Mouse (Mus musculus) B cell, adult 2 months (primary cell): ENCODE measurements around the gene Zbp1.

Source experiments
- DNase-seq, 2 experiments: peaks; one replicate each; pipeline ENCODE4 v3.0.0; 2022

Zbp1 gene

DNA sequence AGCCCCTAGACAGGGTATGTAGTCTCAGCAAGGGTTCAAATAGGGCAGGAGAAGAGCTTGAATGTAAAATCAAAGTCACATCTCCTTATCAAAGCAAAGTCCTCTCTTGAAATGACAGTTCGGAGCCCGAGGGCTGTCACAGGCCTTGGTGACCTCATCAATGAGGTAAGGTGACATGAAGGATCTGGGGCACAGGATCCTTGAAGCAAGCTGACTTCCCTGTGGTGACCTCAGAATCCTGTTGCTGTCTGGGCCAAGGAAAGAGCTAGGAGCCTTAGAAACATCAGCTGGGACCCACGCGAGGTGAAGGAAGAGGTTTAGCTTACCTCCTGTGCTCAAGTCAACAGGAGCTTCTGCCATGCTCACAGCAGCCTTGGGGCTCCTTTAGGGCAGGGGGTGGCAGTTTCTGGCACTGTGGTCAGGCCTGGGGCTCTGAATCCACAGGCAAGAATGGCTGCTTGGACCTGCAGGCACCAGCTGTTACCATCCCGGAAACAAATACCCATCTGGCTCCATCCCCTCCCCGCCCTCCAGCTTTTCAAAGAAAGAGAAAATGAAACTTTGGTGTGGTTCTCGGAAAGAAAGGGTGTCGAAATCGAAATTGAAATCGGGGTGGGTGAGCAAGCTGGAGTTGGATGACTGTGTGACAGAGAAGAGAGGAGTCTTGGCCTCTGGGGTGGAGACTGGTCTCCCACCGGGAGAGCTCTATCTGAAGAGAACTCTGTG lies at the start of gene Zbp1:
Gene Zbp1 (minus strand): TSS at position 508 of the 726 bp plus-strand sequence.
- peak; percentile 61 to 69 for DNase-seq

DNA sequence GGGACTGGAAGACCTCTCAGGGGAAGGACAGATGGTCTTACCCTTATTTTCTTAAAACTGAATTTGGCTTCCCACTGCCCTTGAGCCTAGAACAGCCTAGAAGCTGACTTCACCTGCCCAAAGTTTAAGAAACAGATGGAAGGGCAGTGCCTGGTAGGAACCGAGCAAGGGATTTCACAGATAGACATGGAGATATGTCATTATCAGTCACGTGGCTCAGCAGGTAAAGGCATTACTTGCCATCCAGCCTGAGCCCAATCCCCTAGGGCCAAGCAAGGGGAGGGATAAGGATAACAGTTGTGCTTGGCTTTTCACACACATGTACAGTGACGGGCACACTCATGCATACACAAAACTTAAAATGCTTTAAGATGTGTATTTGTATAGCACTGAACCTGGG lies 48.8 kb upstream of the Zbp1 start:
- no peak for DNase-seq

DNA sequence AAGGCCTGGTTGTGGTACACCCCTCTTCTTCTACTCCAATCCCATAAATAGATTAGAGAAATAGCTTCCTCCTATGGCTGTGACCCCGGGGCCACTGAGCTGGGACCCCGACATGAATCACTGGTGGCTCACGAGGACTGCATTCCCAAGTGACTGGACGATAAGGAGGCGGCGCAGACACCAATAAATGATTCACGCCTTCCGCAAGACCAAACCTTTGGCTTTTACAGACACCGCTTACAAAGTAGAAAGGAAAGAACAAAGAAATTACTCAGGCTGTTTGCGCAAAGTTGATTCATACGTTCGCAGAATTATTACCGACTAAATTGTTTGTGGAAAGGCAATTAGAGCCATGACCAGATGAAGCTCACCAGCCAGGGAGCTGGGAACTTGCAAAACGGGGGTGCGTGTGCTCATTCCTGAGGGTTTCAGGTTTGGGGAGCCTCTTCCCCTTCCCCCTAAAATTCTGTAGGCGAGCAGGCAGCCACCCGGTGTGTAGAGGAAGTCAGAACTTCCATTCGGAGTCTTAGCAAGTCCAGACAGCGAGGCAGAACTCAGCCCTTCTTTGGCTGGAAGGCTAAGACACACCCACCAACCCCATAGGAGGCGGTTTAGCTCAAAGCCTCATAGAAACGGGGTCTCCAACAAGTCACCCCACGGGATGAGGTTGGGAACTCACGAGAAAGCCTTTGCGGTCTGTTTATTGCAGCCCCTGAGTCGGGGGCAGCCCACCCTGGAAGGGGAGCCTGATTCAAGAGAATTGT lies 47.8 kb upstream of the Zbp1 start:
- no peak for DNase-seq

DNA sequence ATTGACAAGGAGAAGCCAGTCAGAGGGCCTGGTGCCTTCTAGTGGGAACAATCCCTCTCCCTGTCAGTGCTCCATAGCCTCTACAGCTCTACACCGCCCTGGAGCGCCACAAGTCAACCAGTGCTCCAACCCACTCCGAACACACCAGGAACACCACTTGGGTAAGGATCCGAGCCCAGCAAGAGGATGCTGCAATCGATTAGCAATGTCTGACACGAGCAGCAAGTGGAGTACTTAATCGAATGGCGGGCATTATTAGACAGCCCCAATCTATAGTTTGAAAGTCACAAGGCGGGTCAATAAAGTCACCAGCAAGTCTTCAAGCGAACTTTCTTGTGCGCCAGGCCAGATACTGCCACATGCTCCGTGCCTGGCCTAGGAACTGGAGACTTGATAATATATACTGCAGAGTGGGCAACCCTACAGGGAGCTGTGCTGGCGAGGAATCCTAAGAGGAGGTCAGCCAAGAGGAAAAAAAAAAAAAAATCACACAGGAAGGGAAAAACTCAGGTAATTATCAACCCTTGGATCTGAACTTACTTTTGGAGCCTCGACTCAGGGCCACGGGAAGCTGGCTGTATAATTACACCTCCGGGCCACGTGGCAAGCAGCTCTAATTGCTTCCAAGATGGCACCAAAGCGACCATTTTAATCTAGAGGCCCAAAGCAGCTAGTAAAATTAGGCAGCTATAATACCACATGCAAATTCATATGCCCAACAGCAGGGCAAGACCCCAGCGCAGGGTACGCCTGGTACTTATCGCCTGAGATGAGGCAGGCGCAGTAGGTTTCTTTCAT lies 46.9 kb upstream of the Zbp1 start:
- no peak for DNase-seq

DNA sequence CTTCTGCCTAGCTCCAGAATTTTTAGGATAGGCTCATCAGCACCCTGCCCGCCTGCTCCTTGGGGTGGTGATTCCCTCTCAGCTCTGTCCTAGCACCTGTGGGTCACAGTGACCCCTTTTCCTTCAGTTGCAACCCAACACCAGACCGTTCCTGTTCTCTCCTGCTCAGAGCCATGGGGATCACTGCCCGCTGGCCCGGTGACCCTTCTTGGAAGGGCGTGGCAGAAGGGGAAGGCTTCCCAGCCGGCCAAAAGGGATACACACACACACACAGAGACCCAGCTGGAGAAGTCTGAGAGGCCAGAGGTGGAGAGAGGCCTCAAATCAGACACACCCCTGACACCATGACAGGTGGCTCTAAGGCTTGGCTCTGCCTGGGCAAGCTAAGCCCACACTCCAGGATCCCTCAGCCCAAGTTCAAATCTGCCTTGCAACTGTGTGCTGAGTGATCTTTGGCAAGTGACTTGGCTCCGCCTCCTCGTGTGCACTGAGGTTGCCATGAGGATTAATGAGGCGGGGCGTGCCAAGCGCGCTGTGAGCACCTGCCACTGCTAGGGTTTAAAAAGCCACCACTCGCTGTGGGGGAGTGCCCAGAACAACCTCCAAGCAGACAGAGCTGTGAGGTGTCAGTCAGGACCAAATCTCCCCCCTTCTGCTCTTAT lies 45.9 kb upstream of the Zbp1 start:
- peak; percentile 58 to 62 for DNase-seq

DNA sequence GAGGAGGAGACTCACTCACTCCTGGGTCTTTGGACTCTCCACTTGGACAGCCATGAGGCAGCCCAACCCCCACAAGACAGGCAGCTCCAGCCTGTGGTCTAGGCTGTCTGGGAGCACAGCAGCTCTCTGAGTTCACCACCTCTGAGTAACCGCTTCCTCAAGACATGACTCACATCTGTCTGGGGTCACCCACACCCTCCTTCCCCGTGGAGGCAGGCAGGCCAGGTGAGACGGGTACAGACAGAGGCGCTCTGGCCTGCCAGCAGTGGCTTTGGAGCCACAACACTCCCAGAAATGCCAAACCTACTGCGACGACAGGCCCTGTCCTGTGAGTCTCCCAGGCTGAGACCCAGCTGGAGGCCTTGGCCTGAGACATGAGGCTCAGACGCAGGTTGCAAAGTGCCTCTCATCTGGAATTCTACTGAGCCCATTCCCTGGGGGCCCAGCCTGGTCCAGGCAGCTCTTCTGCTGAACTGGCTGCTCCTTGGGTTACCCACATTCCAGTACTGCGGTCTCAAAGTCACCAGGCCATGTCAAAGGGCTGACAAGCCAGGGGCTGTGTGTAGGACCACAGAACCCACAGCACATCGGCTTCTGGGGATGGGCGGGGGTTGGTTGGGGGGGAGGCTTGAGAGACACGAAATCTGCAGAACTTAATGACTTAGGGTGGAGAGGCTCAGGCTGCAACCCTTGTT lies 45.1 kb upstream of the Zbp1 start:
- DNase-seq: peak; percentile 38 to 45

DNA sequence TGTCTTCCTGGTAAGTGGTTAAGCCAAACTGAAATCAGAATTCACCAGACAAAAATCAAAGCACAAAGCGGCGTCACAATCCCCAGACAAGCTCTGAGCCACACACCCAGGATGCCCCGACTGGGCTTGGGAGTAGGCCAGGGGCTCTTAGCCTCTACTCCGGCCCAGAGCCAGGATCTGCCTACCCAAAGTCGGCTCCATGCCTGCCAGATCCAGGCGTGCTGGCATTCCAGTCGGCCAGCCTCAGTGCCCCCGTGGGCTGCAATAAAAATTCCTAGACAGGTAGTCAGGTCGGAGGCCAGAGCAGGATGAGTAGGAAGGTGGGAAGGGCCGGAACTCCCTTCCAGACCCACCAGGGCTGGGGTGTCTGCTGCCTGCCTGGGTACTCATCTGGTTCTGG lies 42.8 kb upstream of the Zbp1 start:
- DNase-seq: no peak

DNA sequence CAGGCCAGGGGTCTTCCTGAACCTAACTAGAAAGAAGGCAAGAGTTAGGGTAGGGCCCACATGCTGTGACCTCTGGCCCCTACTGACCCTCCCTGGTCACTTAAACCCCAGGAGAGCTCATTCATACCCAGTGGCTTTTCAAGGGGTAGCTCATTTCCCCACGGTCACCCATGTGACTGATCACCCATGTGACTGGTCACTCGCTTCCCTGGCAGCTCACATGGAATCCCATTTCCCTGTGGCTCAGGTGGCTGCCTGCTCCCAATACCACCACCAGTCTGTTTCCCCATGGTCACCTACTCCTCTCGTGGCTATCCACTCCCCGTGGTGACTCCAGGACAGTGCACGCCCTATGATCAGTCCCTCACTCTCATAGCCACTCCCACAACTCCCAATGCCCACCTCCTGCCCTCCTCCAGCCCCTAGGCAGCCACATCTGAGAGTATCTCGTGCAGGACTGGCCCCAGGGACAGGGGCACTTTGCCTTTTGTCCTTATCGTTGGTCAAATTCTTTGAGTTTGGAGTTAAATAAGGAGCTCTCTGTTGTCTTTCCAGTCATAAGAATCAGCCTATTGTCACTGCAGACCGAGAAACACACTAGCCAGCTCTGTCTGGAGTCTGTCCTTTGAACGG lies 39.9 kb upstream of the Zbp1 start:
- no peak for DNase-seq

DNA sequence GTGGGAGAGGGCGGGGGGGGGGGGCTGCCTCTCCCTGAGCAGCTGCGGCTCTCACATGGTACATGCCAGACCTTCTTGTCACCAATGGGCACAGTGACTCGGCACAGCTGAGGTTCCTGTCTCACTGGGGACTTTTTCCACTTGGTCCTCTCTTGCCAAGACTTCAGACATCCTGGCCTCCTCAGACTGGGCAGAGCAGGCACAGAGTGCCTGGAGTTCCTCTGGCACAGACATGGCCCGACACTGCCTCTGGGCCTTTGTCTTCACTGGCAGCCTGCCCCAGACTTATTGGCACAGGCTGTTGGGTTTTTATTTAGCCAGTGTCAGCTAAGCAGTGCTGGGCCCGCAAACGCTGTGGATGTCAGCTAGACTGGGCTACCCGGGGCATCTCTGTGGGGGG lies 38.9 kb upstream of the Zbp1 start:
- DNase-seq: no peak

DNA sequence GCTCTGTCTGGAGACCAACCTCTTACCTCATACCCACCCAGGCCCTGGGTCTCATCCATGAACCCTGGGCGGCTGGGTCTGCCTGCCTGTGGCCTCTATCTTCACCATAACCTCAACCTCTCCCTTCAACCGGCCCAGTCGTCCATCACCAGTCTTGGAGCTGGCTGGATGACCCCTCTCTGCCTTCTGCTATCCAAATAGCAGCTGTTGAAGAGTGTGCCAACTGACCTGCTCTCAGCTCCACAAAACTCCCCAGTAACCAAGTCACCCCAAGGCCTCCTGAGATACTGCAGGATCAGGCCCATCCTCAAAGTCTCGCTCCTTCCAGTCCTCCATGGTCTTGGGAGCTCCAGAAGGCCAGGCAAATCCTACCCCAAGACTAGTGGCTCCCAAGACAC lies 37.8 kb upstream of the Zbp1 start:
- no peak for DNase-seq

DNA sequence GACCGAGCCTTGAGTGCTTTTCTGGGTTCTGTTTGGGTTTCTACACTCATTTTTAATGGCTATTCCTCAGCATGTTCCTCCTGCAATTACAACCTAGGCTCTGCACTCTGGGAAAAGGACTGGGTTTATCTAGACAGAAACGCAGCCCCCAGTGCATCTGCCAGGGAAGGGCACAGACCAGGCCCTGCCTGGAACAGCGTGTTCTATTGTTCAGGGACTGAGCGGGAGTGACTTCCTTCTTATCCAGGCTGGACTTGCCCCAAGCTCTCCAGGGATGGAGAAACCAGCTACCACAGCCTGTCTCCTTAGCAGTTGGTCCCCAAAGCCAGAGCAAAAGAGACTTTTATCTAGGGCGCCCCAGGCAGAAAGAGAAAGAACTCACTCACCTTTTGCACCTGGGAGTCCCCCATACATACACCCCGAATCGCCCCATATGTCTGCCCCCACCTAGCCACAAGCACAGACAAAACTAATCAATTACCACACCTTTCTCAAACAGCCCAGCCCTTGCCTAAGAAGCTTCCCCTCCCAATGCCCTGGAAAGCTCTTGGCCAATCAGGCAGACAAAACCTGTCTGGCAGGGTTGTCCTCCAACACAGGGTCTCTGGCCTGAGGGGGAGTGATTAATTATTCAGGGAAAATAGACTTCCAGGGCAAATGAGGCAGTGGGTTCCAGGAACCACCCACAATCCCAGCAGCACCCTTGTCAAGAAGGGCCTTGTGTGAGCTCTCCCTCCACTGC lies 37.3 kb upstream of the Zbp1 start:
- no peak for DNase-seq

DNA sequence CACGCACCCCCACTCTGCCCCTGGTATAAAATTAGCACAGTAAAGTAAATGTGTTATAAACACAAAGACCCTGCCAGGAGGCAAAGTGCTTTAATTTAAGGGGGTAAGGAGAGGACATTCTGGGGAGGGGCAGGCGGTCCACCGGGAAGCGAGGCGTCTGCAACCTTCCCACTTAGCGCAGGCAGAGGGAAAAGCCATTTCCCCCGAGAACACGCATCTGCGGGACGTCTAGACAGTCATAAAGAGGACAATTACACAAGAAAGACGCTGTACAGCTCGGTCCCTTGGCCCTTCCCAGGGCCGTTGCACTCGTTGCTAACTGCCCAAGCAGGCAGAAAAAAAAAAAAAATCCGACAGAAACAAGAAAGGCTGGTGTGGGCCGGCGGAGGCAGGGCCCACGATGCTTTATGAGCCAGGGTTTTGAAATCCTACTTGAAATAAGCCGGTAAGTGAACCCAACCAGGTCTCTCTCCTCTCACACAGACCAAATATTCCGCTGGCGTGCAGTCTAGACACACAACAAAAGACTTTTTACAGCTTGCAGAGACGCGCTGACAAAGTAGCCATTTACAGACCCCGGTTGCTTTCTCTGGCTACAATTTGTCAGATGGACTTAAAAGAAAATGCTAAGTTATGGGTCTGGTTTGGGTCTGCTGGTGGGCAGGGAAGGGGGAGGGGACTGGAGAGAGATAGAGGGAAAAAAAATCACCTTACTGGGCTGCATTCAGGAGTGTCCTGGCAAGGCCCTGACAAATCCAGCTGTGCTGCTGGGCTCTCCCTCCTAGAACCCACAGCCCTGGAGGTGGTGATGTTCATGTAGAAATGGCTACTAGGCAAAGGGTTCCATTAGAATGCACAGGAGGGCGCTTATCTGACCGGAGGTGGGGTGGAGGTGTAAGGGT lies 35.3 kb upstream of the Zbp1 start:
- no peak for DNase-seq

DNA sequence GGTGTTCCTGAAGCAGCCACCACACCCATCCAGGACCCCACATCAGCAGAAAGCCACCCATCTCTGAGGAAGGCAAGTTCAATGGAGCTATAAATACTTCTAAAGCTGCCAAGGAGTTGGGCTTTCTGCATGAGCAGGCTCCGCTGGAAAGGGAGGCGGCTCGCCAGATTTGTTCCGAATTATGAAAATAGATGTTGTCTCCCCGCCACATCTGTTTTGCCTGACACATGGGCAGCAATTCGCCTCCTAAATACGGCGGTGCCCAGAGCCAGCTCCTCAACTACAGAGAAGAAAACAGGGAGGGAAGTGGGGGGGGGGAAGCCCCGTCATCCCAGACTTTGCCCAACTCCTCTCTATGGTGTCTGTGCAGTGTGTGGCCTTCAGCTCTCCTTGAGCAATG lies 33.0 kb upstream of the Zbp1 start:
- DNase-seq: no peak

DNA sequence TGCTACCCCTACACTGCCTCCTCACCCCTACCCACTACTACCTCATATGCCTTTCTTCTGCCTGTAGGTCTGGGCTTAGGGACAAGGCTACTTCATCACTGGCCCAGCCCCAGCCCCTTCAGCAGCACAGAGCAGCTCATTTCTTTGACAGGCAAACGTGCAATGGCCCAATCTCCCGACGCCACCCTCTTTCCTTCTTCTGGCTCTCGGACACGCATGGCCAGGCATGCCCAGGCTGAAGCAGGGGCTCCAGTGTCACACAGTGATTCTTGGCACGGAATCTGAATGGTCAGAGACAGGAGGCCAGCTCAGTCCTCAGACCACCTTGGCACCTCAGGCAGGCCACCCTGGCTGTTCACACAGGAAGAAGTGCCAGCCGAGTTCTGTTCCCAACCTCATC lies 32.4 kb upstream of the Zbp1 start:
- no peak for DNase-seq

DNA sequence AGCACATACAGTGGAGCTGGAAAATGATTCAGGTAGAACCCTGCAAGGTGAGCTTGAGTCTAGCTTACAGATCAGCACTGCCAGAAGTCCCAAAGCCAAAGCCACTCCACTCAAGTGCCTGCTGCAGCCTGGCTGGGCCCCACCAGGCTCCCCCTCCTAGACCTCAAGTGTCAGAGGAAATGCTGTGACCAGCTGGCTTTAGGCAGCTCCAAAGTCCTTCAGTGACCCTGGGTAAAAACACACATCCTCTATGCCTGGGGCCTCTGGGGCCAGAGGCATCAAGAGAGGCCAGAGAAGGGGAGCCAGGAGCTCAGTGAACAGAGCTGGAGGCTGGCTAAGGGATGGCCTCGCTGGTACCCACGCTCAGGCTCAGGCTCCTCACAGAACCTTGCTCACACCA lies 31.7 kb upstream of the Zbp1 start:
- no peak for DNase-seq

DNA sequence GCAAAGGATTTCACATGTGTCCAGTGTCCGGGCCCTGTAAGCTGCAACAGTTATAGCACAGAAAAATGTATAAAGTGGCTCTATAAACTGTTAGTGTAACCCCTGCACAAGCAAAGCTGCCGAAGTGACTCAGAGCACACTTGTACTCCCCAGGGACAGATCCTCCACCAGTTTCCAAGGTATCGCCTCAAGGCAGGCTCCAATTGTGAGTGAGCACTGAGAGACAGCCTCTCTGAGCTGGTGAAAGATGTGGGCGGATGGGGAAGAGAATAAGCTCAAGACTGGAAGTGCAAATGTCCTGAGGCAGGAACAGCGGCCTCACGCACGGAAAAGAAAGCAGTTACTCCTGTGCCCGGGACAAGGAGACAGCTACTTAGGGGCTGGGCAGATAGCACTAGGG lies 31.2 kb upstream of the Zbp1 start:
- DNase-seq: no peak

DNA sequence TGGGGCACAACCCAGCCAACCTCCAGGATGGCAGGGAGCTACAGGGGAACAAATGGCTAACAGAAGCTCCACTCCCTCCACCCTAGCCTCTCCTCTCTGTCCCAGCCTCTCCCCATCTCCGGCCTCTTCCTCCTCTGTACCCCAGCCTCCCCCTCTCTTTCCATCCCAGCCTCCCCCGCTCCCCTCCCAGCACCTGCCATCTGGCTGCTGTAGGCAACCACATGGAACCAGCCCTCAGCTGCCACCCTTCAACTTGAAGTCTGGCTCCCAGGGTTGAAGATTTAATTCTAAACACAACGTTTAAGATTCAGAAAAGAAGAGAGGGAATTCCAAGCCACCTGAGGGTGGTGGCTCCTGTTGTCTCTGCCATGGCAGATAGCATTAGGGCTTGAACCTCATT lies 30.7 kb upstream of the Zbp1 start:
- no peak for DNase-seq

DNA sequence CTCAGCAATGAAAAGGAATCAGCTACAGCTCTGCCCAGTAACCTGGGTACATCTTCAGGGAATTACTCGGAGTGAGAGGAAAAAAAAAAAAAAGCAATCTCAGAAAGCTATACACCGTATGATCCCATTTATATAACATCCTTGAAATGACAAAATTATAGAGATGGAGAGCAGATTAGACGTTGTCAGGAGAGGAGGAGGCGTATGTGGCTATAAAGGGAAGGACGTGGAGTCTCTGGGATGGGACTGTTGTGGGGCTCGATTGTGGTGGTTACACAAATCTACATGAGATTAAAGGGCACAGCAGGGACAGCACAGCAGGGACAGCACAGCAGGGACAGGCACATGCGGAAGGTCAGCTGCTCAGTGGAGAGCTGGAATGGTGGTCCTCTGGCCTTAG lies 30.1 kb upstream of the Zbp1 start:
- no peak for DNase-seq

DNA sequence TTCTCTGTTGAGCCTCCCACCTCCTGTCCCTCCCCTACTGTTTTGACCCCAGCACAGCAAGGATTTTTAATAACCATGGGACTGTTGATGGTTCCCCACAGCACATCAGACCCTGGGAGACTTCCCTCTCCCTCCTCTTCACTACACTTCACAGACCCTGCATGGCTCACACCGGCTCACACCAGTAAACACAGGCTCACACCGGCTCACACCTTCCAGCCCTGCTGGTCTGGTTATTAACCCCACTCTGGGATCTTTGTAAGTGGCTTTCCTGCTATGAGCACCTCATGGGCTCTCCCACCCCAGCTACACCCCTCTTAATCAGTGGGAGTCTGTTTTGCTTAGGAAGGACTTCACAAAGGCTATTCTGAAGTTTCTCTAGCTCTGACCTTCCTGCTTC lies 29.2 kb upstream of the Zbp1 start:
- DNase-seq: no peak

DNA sequence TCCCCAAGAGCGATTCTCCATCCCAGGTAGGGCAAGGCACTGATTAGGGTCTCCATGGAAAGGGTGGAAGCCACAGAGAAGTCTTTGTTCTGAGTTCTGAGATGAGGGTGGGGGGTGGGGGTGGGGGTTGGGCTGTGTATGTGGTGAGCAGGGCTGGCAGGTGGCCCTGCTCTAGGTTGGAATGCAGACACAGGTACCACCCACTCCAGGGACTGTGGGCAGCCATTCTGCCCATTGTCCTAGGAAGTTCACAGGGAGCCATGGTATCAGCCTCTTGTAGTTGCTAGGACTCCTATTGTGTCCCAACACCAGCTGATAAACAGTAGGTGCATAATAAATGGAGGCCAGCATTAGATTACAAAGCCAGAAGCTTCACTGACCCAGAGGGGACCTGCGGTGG lies 28.5 kb upstream of the Zbp1 start:
- no peak for DNase-seq
